In genomic region chrX:162642402-162643090, GRCm38 (mm10) we compare ENCODE assay signal across 8 mouse cellular contexts. TPM values are rescaled to one million over a fixed set of nuclear protein-coding genes. Genes with fewer than 3 reads are reported as not detected.
A peak's percentile ranks its signal among the peaks of the same experiment; 100 is the strongest.
DNase-seq lines count a peak whose midpoint lies in the region; ATAC-seq lines count a peak whose summit lies in the region.

No protein-coding gene starts in this region.

- H3K4me3 ChIP-seq in heart, embryonic 10.5 days: peak overlapping the region; percentile 67
- H3K4me3 ChIP-seq in hindbrain, embryonic 13.5 days: peak overlapping the region; percentile 60
- H3K4me3 ChIP-seq in megakaryocyte, embryonic 14.5 days (replicated peaks): peak overlapping the region; percentile 90

- ATAC-seq in hindbrain, embryonic 13.5 days (ENCODE audit: low FRiP score): peak; percentile 11; the same call in 1 of the 2 replicates

- H3K36me3 ChIP-seq in heart, embryonic 10.5 days: no peaks in the 10 kb centered on the region
- no peaks in the 10 kb centered on the region for H3K36me3 ChIP-seq in hindbrain, embryonic 13.5 days
- H3K36me3 ChIP-seq in megakaryocyte, embryonic 14.5 days (replicated peaks; ENCODE audit: low read length): no peaks in the 10 kb centered on the region

- H3K9me3 ChIP-seq in heart, embryonic 10.5 days: no peaks in the 10 kb centered on the region
- no peaks in the 10 kb centered on the region for H3K9me3 ChIP-seq in hindbrain, embryonic 13.5 days
- no peaks in the 10 kb centered on the region for H3K9me3 ChIP-seq in megakaryocyte, embryonic 14.5 days

- peaks cover 26% of the 10 kb centered on the region for H3K27me3 ChIP-seq in heart, embryonic 10.5 days (ENCODE audit: insufficient read depth, poor library complexity, severe bottlenecking)
- peaks cover 27% of the 10 kb centered on the region; the same call in 1 of the 2 replicates for H3K27me3 ChIP-seq in hindbrain, embryonic 13.5 days
- peaks cover 25% of the 10 kb centered on the region for H3K27me3 ChIP-seq in megakaryocyte, embryonic 14.5 days (replicated peaks)

- WGBS in heart, embryonic 10.5 days: 53% methylated on average over 11 of the region's 11 CpGs
- 52% methylated on average over 11 of the region's 11 CpGs for WGBS in hindbrain, embryonic 13.5 days

- no peak for DNase-seq in heart, embryonic 10.5 days (ENCODE audit: low spot score)
- no peak for DNase-seq in heart, adult 8-10 months (ENCODE audit: low spot score)
- peak; percentile 25 for DNase-seq in c-Kit-positive CD71-positive TER-119-positive erythroid progenitor cells, embryonic 14.5 days (ENCODE audit: low spot score)
- no peak for DNase-seq in adrenal gland, adult 2 months
- no peak for DNase-seq in right cerebral cortex, adult 2 months (ENCODE audit: low spot score in 2 of 2)
- DNase-seq in thymus, postnatal 25 days: no peak

- H3K4me2 ChIP-seq in hindbrain, embryonic 13.5 days: peak overlapping the region; percentile 57

- peak overlapping the region; percentile 78 for H3K9ac ChIP-seq in hindbrain, embryonic 13.5 days

- no peaks in the 10 kb centered on the region for H3K4me1 ChIP-seq in heart, embryonic 10.5 days
- H3K4me1 ChIP-seq in hindbrain, embryonic 13.5 days (replicated peaks): no peaks in the 10 kb centered on the region
- peaks cover 7% of the 10 kb centered on the region for H3K4me1 ChIP-seq in megakaryocyte, embryonic 14.5 days

- H3K27ac ChIP-seq in heart, embryonic 10.5 days: no peak overlapping the region
- H3K27ac ChIP-seq in hindbrain, embryonic 13.5 days: no peak overlapping the region

RNA-seq across cellular contexts. Expression of gene Reps2, which starts 0.9 kb away (rescaled TPM):
- 0.25 and 0.29 TPM in 2 replicates for polyA plus RNA-seq in heart, embryonic 10.5 days (2016; fragmentation: Nextera tagmentation; extraction: Ambion mirVana)
- total RNA-seq in heart, adult 8-10 months (2022): 1 to 10 TPM; 1.1 to 2.1 (median 1.3) TPM
- polyA plus RNA-seq in hindbrain, embryonic 13.5 days (2015; fragmentation: Nextera tagmentation; extraction: Ambion mirVana): 1.7 and 1.9 TPM in 2 replicates
- not detected in 2 replicates for polyA plus RNA-seq in megakaryocyte, embryonic 14.5 days (2012; ENCODE audit: insufficient read depth, low replicate concordance)
- 1 to 10 TPM; 2.0 to 2.7 TPM for total RNA-seq in adrenal gland, adult 2 months (2021)
- polyA plus RNA-seq in adrenal gland, adult 2 months (2012; rRNA removed): 0.18 and 0.33 TPM in 2 replicates
